Mouse (Mus musculus): Measurements from ENCODE around the gene Odf3b. TPM values are rescaled to one million over a fixed set of nuclear protein-coding genes. Genes with fewer than 3 reads are reported as not detected.

Odf3b gene
- total RNA-seq, 1 experiment = not detected

DNA sequence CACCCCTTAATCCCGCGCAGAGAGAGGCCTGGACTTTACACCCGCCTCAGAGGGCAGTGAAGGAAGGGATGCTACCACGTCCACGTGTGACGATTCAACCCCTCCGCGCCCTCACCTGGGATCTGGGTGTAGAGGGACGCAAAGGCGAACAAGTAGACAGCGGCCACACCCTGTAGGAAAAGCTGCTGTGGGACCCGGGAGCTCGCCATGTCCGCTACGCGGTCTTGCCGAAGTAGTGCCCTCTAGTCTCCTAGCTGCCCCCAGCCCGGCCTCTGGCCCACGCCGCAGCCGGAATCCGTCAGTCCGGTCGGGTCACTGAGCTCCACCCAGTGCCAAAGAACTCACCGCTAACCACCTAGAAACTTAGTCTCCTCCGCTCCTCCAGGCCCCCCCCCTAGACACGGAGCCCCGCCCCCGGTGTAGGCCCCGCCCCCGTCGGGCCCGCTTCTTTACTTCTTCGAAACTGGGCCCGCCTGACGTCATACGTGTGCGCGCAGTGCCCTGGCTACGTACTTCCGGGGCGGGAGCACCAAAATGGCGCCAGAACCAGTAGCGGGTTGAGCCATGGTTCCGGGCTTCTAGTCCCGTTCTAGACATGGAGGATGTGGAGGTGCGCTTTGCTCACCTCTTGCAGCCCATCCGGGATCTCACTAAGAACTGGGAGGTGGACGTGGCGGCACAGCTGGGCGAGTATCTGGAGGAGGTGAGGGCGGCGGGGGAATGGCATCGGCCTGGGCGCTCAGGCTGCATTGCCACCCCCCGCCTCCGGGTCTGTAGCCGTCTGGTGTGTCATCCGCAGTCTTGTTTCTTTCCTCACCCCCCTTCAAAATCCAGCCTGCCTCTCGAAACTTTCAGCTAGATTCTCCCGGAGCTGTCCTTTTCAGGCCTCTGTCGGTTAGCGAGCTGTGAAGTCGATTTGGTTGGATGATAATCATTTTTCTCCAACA, 23.6 kb downstream of the Odf3b start, which contains the start of the genes Lmf2 and Ncaph2:
Gene Lmf2, minus strand, starts transcription at position 419 of the 947 bp plus-strand sequence.
Gene Ncaph2, plus strand, starts transcription at position 479 of the 947 bp plus-strand sequence.
- DNase-seq (ENCODE audit: low read depth, low spot score) = peak; percentile 93
- in situ Hi-C loops (cut with MboI; ENCODE audit: low sequenced_read_pairs in 2 of 2, unreplicated experiment in 2 of 2) = no loop called here
- H3K4me3 ChIP-seq (ENCODE audit: insufficient read depth in 1 of 2, low read depth in 1 of 2, low read length in 2 of 2, poor library complexity in 1 of 2, severe bottlenecking in 1 of 2) = peak within 1 kb of the TSS; percentile 90 to 98
- H3K36me3 ChIP-seq (ENCODE audit: control insufficient read depth, insufficient read depth, low read length, poor library complexity, severe bottlenecking) = peaks cover 47% of the 10 kb centered on the region
- H3K9me3 ChIP-seq (ENCODE audit: control insufficient read depth, insufficient read depth, low read depth, low read length) = no peaks in the 10 kb centered on the region
- H3K9ac ChIP-seq (ENCODE audit: insufficient read depth, low read depth, low read length, poor library complexity, severe bottlenecking) = peak within 1 kb of the TSS; percentile 98
- H3K27ac ChIP-seq (ENCODE audit: insufficient read depth, low read depth, low read length, poor library complexity, severe bottlenecking) = peak within 1 kb of the TSS; percentile 91
- peaks cover 0 to 29% of the 10 kb centered on the region in 2 experiments; a peak in 2 of 4 replicates for H3K4me1 ChIP-seq (ENCODE audit: control insufficient read depth in 2 of 2, insufficient read depth in 2 of 2, low read length in 2 of 2, poor library complexity in 1 of 2)
- TF ChIP-seq CHD2 (IDR thresholded peaks at IDR 0.05; ENCODE audit: low read depth, low read length) (no peak), ZC3H11A (IDR thresholded peaks at IDR 0.05; ENCODE audit: borderline replicate concordance, low read depth, low read length) (no peak; the same call in 1 of the 2 replicates), MAFK (IDR thresholded peaks at IDR 0.05; ENCODE audit: insufficient read depth, low read depth, low read length) (no peak), ZNF384 (IDR thresholded peaks at IDR 0.05; ENCODE audit: low read depth, low read length) (no peak), HCFC1 (IDR thresholded peaks at IDR 0.05; ENCODE audit: borderline replicate concordance, insufficient read depth, low read length) (peak; percentile 68)

DNA sequence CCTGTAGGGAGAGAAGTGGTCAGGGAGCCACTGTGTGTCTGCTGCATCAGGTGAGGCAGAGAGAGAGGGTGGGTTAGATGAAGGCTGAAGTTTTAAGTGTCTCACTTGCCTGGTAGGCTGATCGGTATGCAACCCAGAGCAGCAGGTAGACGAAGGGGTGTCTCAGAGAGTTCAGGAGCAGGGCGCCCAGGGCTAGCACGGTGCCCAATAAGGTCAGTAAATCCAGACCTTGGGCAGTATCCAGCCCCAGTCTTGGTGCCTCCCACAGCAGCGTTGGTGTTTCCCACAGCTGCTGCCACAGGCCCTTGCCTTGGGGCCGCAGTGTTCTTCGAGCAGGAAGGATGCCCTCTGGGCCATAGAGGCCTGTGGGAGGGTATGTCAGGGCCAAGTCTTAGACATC, 24.6 kb downstream of the Odf3b start:
- DNase-seq (ENCODE audit: low read depth, low spot score) = no peak
- peak overlapping the region; percentile 90 to 98; a peak in 3 of 4 replicates for H3K4me3 ChIP-seq (ENCODE audit: insufficient read depth in 1 of 2, low read depth in 1 of 2, low read length in 2 of 2, poor library complexity in 1 of 2, severe bottlenecking in 1 of 2)
- peaks cover 40% of the 10 kb centered on the region for H3K36me3 ChIP-seq (ENCODE audit: control insufficient read depth, insufficient read depth, low read length, poor library complexity, severe bottlenecking)
- peaks cover 0 to 29% of the 10 kb centered on the region in 2 experiments; a peak in 2 of 4 replicates for H3K4me1 ChIP-seq (ENCODE audit: control insufficient read depth in 2 of 2, insufficient read depth in 2 of 2, low read length in 2 of 2, poor library complexity in 1 of 2)
- no peak overlapping the region for H3K27ac ChIP-seq (ENCODE audit: insufficient read depth, low read depth, low read length, poor library complexity, severe bottlenecking)
- in situ Hi-C loops (cut with MboI; ENCODE audit: low sequenced_read_pairs in 2 of 2, unreplicated experiment in 2 of 2) = no loop called here
- TF ChIP-seq CHD2 (IDR thresholded peaks at IDR 0.05; ENCODE audit: low read depth, low read length) (no peak), ZNF384 (IDR thresholded peaks at IDR 0.05; ENCODE audit: low read depth, low read length) (no peak), ZC3H11A (IDR thresholded peaks at IDR 0.05; ENCODE audit: borderline replicate concordance, low read depth, low read length) (no peak), MAFK (IDR thresholded peaks at IDR 0.05; ENCODE audit: insufficient read depth, low read depth, low read length) (no peak), HCFC1 (IDR thresholded peaks at IDR 0.05; ENCODE audit: borderline replicate concordance, insufficient read depth, low read length) (no peak)
- H3K9ac ChIP-seq (ENCODE audit: insufficient read depth, low read depth, low read length, poor library complexity, severe bottlenecking) = peak overlapping the region; percentile 90
- no peaks in the 10 kb centered on the region for H3K9me3 ChIP-seq (ENCODE audit: control insufficient read depth, insufficient read depth, low read depth, low read length)

DNA sequence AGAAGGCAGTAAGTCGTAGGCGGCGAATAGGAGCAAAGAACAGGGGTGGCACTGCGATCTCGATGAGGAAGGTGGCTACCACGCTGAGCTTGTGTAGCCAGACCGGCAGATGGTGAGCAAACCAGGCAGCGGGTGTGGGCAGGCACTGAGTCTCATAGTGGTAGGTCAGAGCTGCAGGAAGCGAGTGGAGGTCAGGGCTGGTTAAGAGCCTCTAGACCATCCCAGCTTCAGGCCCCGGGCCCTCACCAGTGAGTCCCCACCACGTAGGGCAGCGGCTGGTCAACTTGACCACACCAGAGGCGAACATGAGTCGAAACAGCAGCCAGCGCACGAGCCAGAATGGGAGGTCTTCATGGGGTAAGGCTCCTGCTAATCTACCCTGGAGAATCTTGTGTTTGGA, 25.2 kb downstream of the Odf3b start:
- no peak for TF ChIP-seq CHD2 (IDR thresholded peaks at IDR 0.05; ENCODE audit: low read depth, low read length)
- Histone ChIP-seq H3K4me3 (ENCODE audit: insufficient read depth in 1 of 2, low read depth in 1 of 2, low read length in 2 of 2, poor library complexity in 1 of 2, severe bottlenecking in 1 of 2) (no peak overlapping the region), H3K4me1 (ENCODE audit: control insufficient read depth in 2 of 2, insufficient read depth in 2 of 2, low read length in 2 of 2, poor library complexity in 1 of 2) (peaks cover 0 to 27% of the 10 kb centered on the region in 2 experiments; a peak in 2 of 4 replicates), H3K36me3 (ENCODE audit: control insufficient read depth, insufficient read depth, low read length, poor library complexity, severe bottlenecking) (peaks cover 39% of the 10 kb centered on the region), H3K9me3 (ENCODE audit: control insufficient read depth, insufficient read depth, low read depth, low read length) (no peaks in the 10 kb centered on the region), H3K9ac (ENCODE audit: insufficient read depth, low read depth, low read length, poor library complexity, severe bottlenecking) (peak overlapping the region; percentile 4), H3K27ac (ENCODE audit: insufficient read depth, low read depth, low read length, poor library complexity, severe bottlenecking) (no peak overlapping the region)
- in situ Hi-C loops (cut with MboI; ENCODE audit: low sequenced_read_pairs in 2 of 2, unreplicated experiment in 2 of 2) = no loop called here
- DNase-seq (ENCODE audit: low read depth, low spot score) = no peak

DNA sequence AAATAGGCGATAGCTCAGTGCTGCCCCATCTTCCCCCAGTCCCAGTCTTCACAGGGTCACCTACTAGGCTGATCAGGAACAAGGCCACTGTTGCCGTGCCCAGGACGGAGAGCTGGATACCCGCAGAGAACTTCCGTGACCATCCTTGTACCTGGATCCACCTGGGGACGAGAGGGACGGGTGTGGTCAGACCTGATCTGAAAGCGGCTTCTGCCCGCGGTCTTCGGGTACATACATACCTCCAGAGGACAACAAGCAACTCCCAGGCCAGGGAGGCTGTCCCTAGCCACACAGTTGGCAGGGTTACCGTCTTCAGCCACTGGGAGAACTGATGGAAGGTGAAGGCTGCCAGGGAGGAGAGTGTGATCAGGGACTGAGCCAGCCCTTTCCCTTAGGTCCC, 26.3 kb downstream of the Odf3b start:
- H3K4me3 ChIP-seq (ENCODE audit: insufficient read depth in 1 of 2, low read depth in 1 of 2, low read length in 2 of 2, poor library complexity in 1 of 2, severe bottlenecking in 1 of 2) = no peak overlapping the region; a peak in 1 of 4 replicates
- H3K36me3 ChIP-seq (ENCODE audit: control insufficient read depth, insufficient read depth, low read length, poor library complexity, severe bottlenecking) = peaks cover 34% of the 10 kb centered on the region
- peaks cover 0 to 27% of the 10 kb centered on the region in 2 experiments; a peak in 2 of 4 replicates for H3K4me1 ChIP-seq (ENCODE audit: control insufficient read depth in 2 of 2, insufficient read depth in 2 of 2, low read length in 2 of 2, poor library complexity in 1 of 2)
- H3K9me3 ChIP-seq (ENCODE audit: control insufficient read depth, insufficient read depth, low read depth, low read length) = no peaks in the 10 kb centered on the region
- no peak overlapping the region for H3K9ac ChIP-seq (ENCODE audit: insufficient read depth, low read depth, low read length, poor library complexity, severe bottlenecking)
- in situ Hi-C loops (cut with MboI; ENCODE audit: low sequenced_read_pairs in 2 of 2, unreplicated experiment in 2 of 2) = no loop called here
- no peak for TF ChIP-seq ZC3H11A (IDR thresholded peaks at IDR 0.05; ENCODE audit: borderline replicate concordance, low read depth, low read length)
- TF ChIP-seq CHD2 (IDR thresholded peaks at IDR 0.05; ENCODE audit: low read depth, low read length) = no peak
- TF ChIP-seq MAFK (IDR thresholded peaks at IDR 0.05; ENCODE audit: insufficient read depth, low read depth, low read length) = no peak
- no peak for TF ChIP-seq ZNF384 (IDR thresholded peaks at IDR 0.05; ENCODE audit: low read depth, low read length)
- no peak for TF ChIP-seq HCFC1 (IDR thresholded peaks at IDR 0.05; ENCODE audit: borderline replicate concordance, insufficient read depth, low read length)
- no peak overlapping the region for H3K27ac ChIP-seq (ENCODE audit: insufficient read depth, low read depth, low read length, poor library complexity, severe bottlenecking)
- no peak for DNase-seq (ENCODE audit: low read depth, low spot score)
